Comparison of ENCODE assay signal across 8 mouse cellular contexts in the genomic region with DNA sequence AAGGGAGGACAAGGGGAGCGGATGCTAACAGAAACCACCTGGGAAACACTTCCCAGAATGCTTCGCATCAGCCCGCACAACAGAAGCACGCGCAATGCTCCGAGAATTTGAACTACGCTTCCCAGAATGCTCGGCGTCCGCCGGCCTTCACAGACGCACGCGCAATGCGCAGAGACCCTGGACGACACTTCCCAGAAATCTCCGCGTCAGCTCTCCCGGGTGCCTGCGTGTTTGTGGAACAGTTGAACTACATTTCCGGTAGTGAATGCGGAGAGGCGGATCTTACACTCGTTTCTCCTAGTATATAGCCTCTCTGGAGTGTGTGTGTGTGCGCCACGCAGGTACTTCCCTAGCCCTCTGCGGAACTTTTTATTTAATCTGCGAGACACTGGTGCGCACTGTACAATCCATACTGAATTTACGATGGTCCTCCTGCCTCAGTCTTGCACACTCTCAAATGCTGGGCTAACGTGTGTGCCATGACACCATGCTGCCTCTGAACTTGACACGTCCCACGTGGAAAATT. TPM values are rescaled to one million over a fixed set of nuclear protein-coding genes. Genes with fewer than 3 reads are reported as not detected.
A peak's percentile ranks its signal among the peaks of the same experiment; 100 is the strongest.
DNase-seq lines count a peak whose midpoint lies in the region; ATAC-seq and TF ChIP-seq lines count a peak whose summit lies in the region.

Gene Zfp94 (minus strand): TSS at position 100 of the 526 bp plus-strand sequence.

- peak within 1 kb of the TSS; percentile 69 for H3K9ac ChIP-seq in embryonic facial prominence, embryonic 15.5 days
- H3K9ac ChIP-seq in limb, embryonic 14.5 days (ENCODE audit: low read depth, low read length, severe bottlenecking) = peak within 1 kb of the TSS; percentile 53
- peak within 1 kb of the TSS; percentile 84 for H3K9ac ChIP-seq in midbrain, postnatal 0 days (replicated peaks; ENCODE audit: low read length, poor library complexity, severe bottlenecking)

- H3K9me3 ChIP-seq in embryonic facial prominence, embryonic 15.5 days (replicated peaks) = no peaks in the 10 kb centered on the region
- no peaks in the 10 kb centered on the region for H3K9me3 ChIP-seq in limb, embryonic 14.5 days (ENCODE audit: control insufficient read depth, low read length)
- H3K9me3 ChIP-seq in midbrain, postnatal 0 days (ENCODE audit: low read length) = no peaks in the 10 kb centered on the region

- TF ChIP-seq CTCF in bone marrow, adult 2 months (IDR thresholded peaks at IDR 0.05; ENCODE audit: control insufficient read depth, insufficient read depth, low read length) = no peak
- TF ChIP-seq CTCF in midbrain, postnatal 0 days (IDR thresholded peaks at IDR 0.05) = no peak

- DNase-seq in 416B (ENCODE audit: low read depth) = peak; percentile 94
- DNase-seq in heart, adult 8-10 months (ENCODE audit: low spot score) = peak; percentile 98
- peak; percentile 98 for DNase-seq in kidney, adult 9 months
- peak; percentile 95 for DNase-seq in limb, embryonic 14.5 days (ENCODE audit: low spot score)
- DNase-seq in midbrain, postnatal 0 days (ENCODE audit: low spot score) = peak; percentile 98
- DNase-seq in spleen, postnatal 14 days (ENCODE audit: low spot score in 2 of 2) = peak; percentile 79 to 86

- WGBS in bone marrow, adult 2 months = under 1% methylated on average over 33 of the region's 33 CpGs
- WGBS in embryonic facial prominence, embryonic 15.5 days = under 1% methylated on average over 33 of the region's 33 CpGs
- WGBS in limb, embryonic 14.5 days = under 1% methylated on average over 33 of the region's 33 CpGs
- WGBS in midbrain, postnatal 0 days = 2% methylated on average over 33 of the region's 33 CpGs

- H3K27ac ChIP-seq in bone marrow, adult 2 months (ENCODE audit: control insufficient read depth, insufficient read depth, low read depth, low read length, poor library complexity) = peak within 1 kb of the TSS; percentile 69
- peak within 1 kb of the TSS; percentile 88 for H3K27ac ChIP-seq in embryonic facial prominence, embryonic 15.5 days (replicated peaks)
- H3K27ac ChIP-seq in limb, embryonic 14.5 days (replicated peaks; ENCODE audit: low read depth, low read length) = peak within 1 kb of the TSS; percentile 75
- peak within 1 kb of the TSS; percentile 81 for H3K27ac ChIP-seq in midbrain, postnatal 0 days (ENCODE audit: low read depth, low read length)

- peaks cover 6% of the 10 kb centered on the region for H3K4me1 ChIP-seq in bone marrow, adult 2 months (ENCODE audit: control insufficient read depth, insufficient read depth, low read length)
- H3K4me1 ChIP-seq in embryonic facial prominence, embryonic 15.5 days = peaks cover 10% of the 10 kb centered on the region; the same call in 1 of the 2 replicates
- H3K4me1 ChIP-seq in limb, embryonic 14.5 days (ENCODE audit: control insufficient read depth, insufficient read depth, low read length) = peaks cover 6% of the 10 kb centered on the region
- H3K4me1 ChIP-seq in midbrain, postnatal 0 days (ENCODE audit: insufficient read depth, low read length) = no peaks in the 10 kb centered on the region; the same call in 1 of the 2 replicates

- peak within 1 kb of the TSS; percentile 89 for H3K4me3 ChIP-seq in bone marrow, adult 2 months (replicated peaks; ENCODE audit: control insufficient read depth, low read depth, low read length)
- H3K4me3 ChIP-seq in embryonic facial prominence, embryonic 15.5 days (replicated peaks) = peak within 1 kb of the TSS; percentile 64
- peak within 1 kb of the TSS; percentile 48 for H3K4me3 ChIP-seq in limb, embryonic 14.5 days (replicated peaks; ENCODE audit: low read length)
- peak within 1 kb of the TSS; percentile 59 for H3K4me3 ChIP-seq in midbrain, postnatal 0 days (ENCODE audit: low read depth, low read length)

- H3K27me3 ChIP-seq in embryonic facial prominence, embryonic 15.5 days = no peaks in the 10 kb centered on the region
- no peaks in the 10 kb centered on the region for H3K27me3 ChIP-seq in limb, embryonic 14.5 days (ENCODE audit: control insufficient read depth, insufficient read depth, low read length)
- no peaks in the 10 kb centered on the region for H3K27me3 ChIP-seq in midbrain, postnatal 0 days (ENCODE audit: insufficient read depth, low read length)

- ATAC-seq in embryonic facial prominence, embryonic 15.5 days (ENCODE audit: insufficient number of reproducible peaks, low FRiP score, low TSS enrichment, low read depth) = peak; percentile 91
- peak; percentile 97 for ATAC-seq in limb, embryonic 14.5 days (ENCODE audit: low FRiP score, low read depth)
- ATAC-seq in midbrain, postnatal 0 days (ENCODE audit: low FRiP score) = peak; percentile 95

- H3K36me3 ChIP-seq in embryonic facial prominence, embryonic 15.5 days = peaks cover 10% of the 10 kb centered on the region
- peaks cover 5% of the 10 kb centered on the region for H3K36me3 ChIP-seq in limb, embryonic 14.5 days (ENCODE audit: control insufficient read depth, insufficient read depth, low read length)
- peaks cover 10% of the 10 kb centered on the region; the same call in 1 of the 2 replicates for H3K36me3 ChIP-seq in midbrain, postnatal 0 days (ENCODE audit: insufficient read depth, low read length)

- peak within 1 kb of the TSS; percentile 76 for H3K4me2 ChIP-seq in embryonic facial prominence, embryonic 15.5 days (replicated peaks)
- H3K4me2 ChIP-seq in limb, embryonic 14.5 days (replicated peaks; ENCODE audit: low read depth, low read length, severe bottlenecking) = peak within 1 kb of the TSS; percentile 61
- H3K4me2 ChIP-seq in midbrain, postnatal 0 days (ENCODE audit: low read depth, low read length, poor library complexity, severe bottlenecking) = peak within 1 kb of the TSS; percentile 73

- no peak for TF ChIP-seq POLR2A in bone marrow, adult 2 months (IDR thresholded peaks at IDR 0.05; ENCODE audit: borderline replicate concordance, control insufficient read depth, low read depth, low read length)
- peak; percentile 25; the same call in 1 of the 2 replicates for TF ChIP-seq POLR2A in limb, embryonic 14.5 days (IDR thresholded peaks at IDR 0.05; ENCODE audit: borderline replicate concordance, extremely low read depth, insufficient read depth, insufficient read length)

RNA-seq across cellular contexts. Expression of gene Zfp94, which starts in this region (rescaled TPM):
- polyA plus RNA-seq in bone marrow, adult 2 months (2011; ENCODE audit: insufficient read depth, insufficient read length, low replicate concordance, missing spikeins) = 1.9 and 5.4 TPM in 2 replicates
- polyA plus RNA-seq in embryonic facial prominence, embryonic 15.5 days (2015; fragmentation: Nextera tagmentation; extraction: Ambion mirVana) = 13.7 and 14.5 TPM in 2 replicates
- 1 to 10 TPM; 1.1 to 2.8 (median 2.1) TPM for total RNA-seq in heart, adult 8-10 months (2022)
- polyA plus RNA-seq in limb, embryonic 14.5 days (2012; rRNA removed) = 13.8 and 14.4 TPM in 2 replicates
- 11.7 and 12.6 TPM in 2 replicates for polyA plus RNA-seq in limb, embryonic 14.5 days (2014; fragmentation: Nextera tagmentation; extraction: Ambion mirVana)
- total RNA-seq in midbrain, postnatal 0 days (2014; rRNA removed) = 13.3 and 25.0 TPM in 2 replicates
- 17.4 and 22.9 TPM in 2 replicates for polyA plus RNA-seq in midbrain, postnatal 0 days (2015; fragmentation: Nextera tagmentation; extraction: Ambion mirVana)

Comparison
In these comparisons a context has a peak if more than half of its experiments do, and no peak if none do; other contexts are left out.
1. Peak in every context shown above with its lines: DNase-seq, ATAC-seq, H3K4me3 ChIP-seq and H3K27ac ChIP-seq.